Mouse (Mus musculus): ENCODE results near the gene Cfap58.

The Cfap58 gene

DNA sequence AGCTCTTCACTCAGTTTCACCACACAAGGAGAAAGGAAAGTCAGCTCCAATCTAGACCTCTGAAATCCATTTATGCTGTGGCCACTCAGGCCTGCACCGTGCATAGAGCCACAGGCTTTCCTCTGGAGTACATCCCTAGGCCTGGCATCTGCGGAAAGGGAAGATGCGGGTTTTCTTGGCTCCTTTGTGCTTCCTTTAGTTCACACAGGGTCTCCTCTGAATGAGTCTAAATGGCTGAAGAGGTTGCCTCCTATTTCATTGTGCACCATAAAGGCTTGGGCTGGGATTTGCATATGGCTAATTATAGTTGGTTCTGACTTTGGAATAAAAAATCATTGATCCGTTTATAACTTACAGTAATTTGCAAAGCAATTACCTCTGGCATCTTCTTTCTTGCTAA, 144.0 kb downstream of the Cfap58 start:
- DNase-seq (ENCODE audit: low spot score): no peak
